Mouse (Mus musculus) 416B (cell line): ENCODE measurements at regions not wholly inside any gene's neighbourhood (a gene's known extent, or its start where the extent isn't known, plus 50 kb on each side); places are given as distances from the start of the nearest gene placed in this dataset.
"Not testable (repeated sequence)": the region's sequence is repeated elsewhere in the genome, so short reads cannot be mapped to it uniquely, and the experiment has no call there.

ENCODE experiments used
- DNase-seq: peaks from one replicate; pipeline ENCODE4 v3.0.0; 2011; ENCODE audit warnings: low read depth

GRCm38 (mm10) chr1:16904690-16905089 lies 811.6 kb upstream of the 4930444P10Rik start:
- DNase-seq = no peak

GRCm38 (mm10) chr1:16868383-16868782 lies 775.3 kb upstream of the 4930444P10Rik start:
- DNase-seq = not testable (repeated sequence)

GRCm38 (mm10) chr1:16867086-16867835 lies 774.1 kb upstream of the 4930444P10Rik start:
- not testable (repeated sequence) for DNase-seq

- no peak for DNase-seq
Observed at GRCm38 (mm10) chr1:16837111-16837510, 744.0 kb upstream of the 4930444P10Rik start.

- not testable (repeated sequence) for DNase-seq
Observed at GRCm38 (mm10) chr1:16824709-16825108, 731.6 kb upstream of the 4930444P10Rik start.

- no peak for DNase-seq
Observed at GRCm38 (mm10) chr1:16824057-16824456, 730.9 kb upstream of the 4930444P10Rik start.

- no peak for DNase-seq
Observed at GRCm38 (mm10) chr1:16821186-16821585, 728.1 kb upstream of the 4930444P10Rik start.

- DNase-seq = no peak
Observed at GRCm38 (mm10) chr1:16816572-16816971, 723.4 kb upstream of the 4930444P10Rik start.

GRCm38 (mm10) chr1:16815731-16816130 lies 722.6 kb upstream of the 4930444P10Rik start:
- no peak for DNase-seq

- peak; percentile 27 for DNase-seq
Observed at GRCm38 (mm10) chr1:16809370-16810150, 716.4 kb upstream of the 4930444P10Rik start.

GRCm38 (mm10) chr1:16798292-16798691 lies 705.2 kb upstream of the 4930444P10Rik start:
- DNase-seq = peak; percentile 74

- DNase-seq = no peak
Observed at GRCm38 (mm10) chr1:16796449-16796848, 703.3 kb upstream of the 4930444P10Rik start.

GRCm38 (mm10) chr1:16790733-16791309 lies 697.7 kb upstream of the 4930444P10Rik start:
- DNase-seq = no peak

- no peak for DNase-seq
Observed at GRCm38 (mm10) chr1:16779791-16780190, 686.7 kb upstream of the 4930444P10Rik start.

- DNase-seq = no peak
Observed at GRCm38 (mm10) chr1:16760951-16761350, 667.8 kb upstream of the 4930444P10Rik start.
